Mouse (Mus musculus) lung, adult 18-20 months (tissue): ENCODE data around the gene Scml4.

Experiments
- DNase-seq, 2 experiments: peaks; one replicate each; pipeline ENCODE4 v3.0.0; 2022; ENCODE audit warnings: mixed read lengths in 2 of 2

Gene Scml4

GRCm38 (mm10) chr10:42952046-42952420 lies 91.9 kb downstream of the Scml4 start:
- peak in 1 of 2 experiments; percentile 28 for DNase-seq

GRCm38 (mm10) chr10:42953601-42954000 lies 93.4 kb downstream of the Scml4 start:
- DNase-seq = no peak

GRCm38 (mm10) chr10:42955205-42955604 lies 95.0 kb downstream of the Scml4 start:
- DNase-seq = no peak

- DNase-seq = peak; percentile 23 to 36
Observed at GRCm38 (mm10) chr10:42957881-42958651, 97.9 kb downstream of the Scml4 start.

- no peak for DNase-seq
Observed at GRCm38 (mm10) chr10:42958686-42959085, 98.5 kb downstream of the Scml4 start.

GRCm38 (mm10) chr10:42961771-42962170 lies 101.6 kb downstream of the Scml4 start:
- no peak for DNase-seq

GRCm38 (mm10) chr10:42962181-42962601 lies 102.0 kb downstream of the Scml4 start:
- DNase-seq = no peak

GRCm38 (mm10) chr10:42962655-42963054 lies 102.5 kb downstream of the Scml4 start:
- peak; percentile 44 to 55 for DNase-seq

- no peak for DNase-seq
Observed at GRCm38 (mm10) chr10:42963061-42963460, 102.9 kb downstream of the Scml4 start.

- DNase-seq = no peak
Observed at GRCm38 (mm10) chr10:42968332-42968731, 108.2 kb downstream of the Scml4 start.

- peak; percentile 50 to 64 for DNase-seq
Observed at GRCm38 (mm10) chr10:42972504-42973172, 112.5 kb downstream of the Scml4 start.

GRCm38 (mm10) chr10:42973537-42973936 lies 113.4 kb downstream of the Scml4 start:
- DNase-seq = no peak

GRCm38 (mm10) chr10:42976577-42976976 lies 116.4 kb downstream of the Scml4 start:
- no peak for DNase-seq

- no peak for DNase-seq
Observed at GRCm38 (mm10) chr10:42978346-42978745, 118.2 kb downstream of the Scml4 start.

GRCm38 (mm10) chr10:42980999-42981757 lies 121.0 kb downstream of the Scml4 start:
- DNase-seq = no peak

GRCm38 (mm10) chr10:42984886-42985285 lies 124.7 kb downstream of the Scml4 start:
- no peak for DNase-seq

- peak; percentile 45 to 56 for DNase-seq
Observed at GRCm38 (mm10) chr10:42987594-42988052, 127.5 kb downstream of the Scml4 start.

- peak; percentile 43 to 50 for DNase-seq
Observed at GRCm38 (mm10) chr10:42988627-42989026, 128.5 kb downstream of the Scml4 start.

- DNase-seq = peak; percentile 38 to 46
Observed at GRCm38 (mm10) chr10:42989910-42990309, 129.7 kb downstream of the Scml4 start.

GRCm38 (mm10) chr10:42991018-42991417 lies 130.8 kb downstream of the Scml4 start:
- DNase-seq = no peak

- DNase-seq = no peak
Observed at GRCm38 (mm10) chr10:42994331-42994782, 134.2 kb downstream of the Scml4 start.

- peak in 1 of 2 experiments; percentile 21 for DNase-seq
Observed at GRCm38 (mm10) chr10:42995484-42995895, 135.3 kb downstream of the Scml4 start.

- no peak for DNase-seq
Observed at GRCm38 (mm10) chr10:42997278-42997677, 137.1 kb downstream of the Scml4 start.
